Mouse (Mus musculus) macrophage (primary cell): ENCODE results near the gene Cyp4f13. TPM values are rescaled to one million over a fixed set of nuclear protein-coding genes. Genes with fewer than 3 reads are reported as not detected.

Source experiments
- H3K27ac ChIP-seq: fragments of 350-480 bp; formaldehyde crosslinking; 2 replicates; pipeline ENCODE4 v1.9.0; 2021
- H3K36me3 ChIP-seq: fragments of 350-480 bp; formaldehyde crosslinking; 2 replicates; pipeline ENCODE4 v1.9.0; 2021; ENCODE audit errors: inconsistent target
- H3K4me3 ChIP-seq: fragments of 350-480 bp; formaldehyde crosslinking; 2 replicates; pipeline ENCODE4 v1.9.0; 2021; ENCODE audit errors: inconsistent target
- H3K79me2 ChIP-seq: fragments of 350-480 bp; formaldehyde crosslinking; 2 replicates; pipeline ENCODE4 v1.9.0; 2021; ENCODE audit errors: inconsistent target
- WGBS: methylation state at CpG from one replicate; pipeline ENCODE4 v1.1.7; 2026; ENCODE audit warnings: inconsistent platforms; ENCODE audit not compliant: missing documents; 5-methylcytosine and 5-hydroxymethylcytosine counted together
- polyA plus RNA-seq: library from polyadenylated mRNA; stranded (reverse); fragments of 250-400 nt; gene quantifications from 3 replicates; pipeline ENCODE4 v1.2.4, GENCODE M21; 2018; ENCODE audit warnings: inconsistent platforms
- total RNA-seq, 78 experiments: library from RNA; depleted of rRNA; stranded (reverse); fragments of 250-400 nt; gene quantifications; 1 replicate in 9 of 78; 2 replicates in 24 of 78; 3 replicates in 43 of 78; 4 replicates in 2 of 78; pipeline ENCODE4 v1.2.4; 2018; ENCODE audit warnings: inconsistent platforms in 56 of 78

Gene Cyp4f13
- total RNA-seq (2018; cell fraction: chromatin; rRNA removed): 100 to 1,000 TPM in 18 of 26 experiments, 10 to 100 TPM in 8; 46.7 to 214 (median 134) TPM
- total RNA-seq (2018; cell fraction: cytosol; rRNA removed): 10 to 100 TPM; 18.8 to 38.3 (median 25.3) TPM
- 100 to 1,000 TPM in 10 of 26 experiments, 10 to 100 TPM in 16; 33.9 to 152 (median 84.6) TPM for total RNA-seq (2018; cell fraction: nucleus; rRNA removed)
- polyA plus RNA-seq: 18.9 to 23.1 TPM (median 21.1 TPM) in 3 replicates

DNA sequence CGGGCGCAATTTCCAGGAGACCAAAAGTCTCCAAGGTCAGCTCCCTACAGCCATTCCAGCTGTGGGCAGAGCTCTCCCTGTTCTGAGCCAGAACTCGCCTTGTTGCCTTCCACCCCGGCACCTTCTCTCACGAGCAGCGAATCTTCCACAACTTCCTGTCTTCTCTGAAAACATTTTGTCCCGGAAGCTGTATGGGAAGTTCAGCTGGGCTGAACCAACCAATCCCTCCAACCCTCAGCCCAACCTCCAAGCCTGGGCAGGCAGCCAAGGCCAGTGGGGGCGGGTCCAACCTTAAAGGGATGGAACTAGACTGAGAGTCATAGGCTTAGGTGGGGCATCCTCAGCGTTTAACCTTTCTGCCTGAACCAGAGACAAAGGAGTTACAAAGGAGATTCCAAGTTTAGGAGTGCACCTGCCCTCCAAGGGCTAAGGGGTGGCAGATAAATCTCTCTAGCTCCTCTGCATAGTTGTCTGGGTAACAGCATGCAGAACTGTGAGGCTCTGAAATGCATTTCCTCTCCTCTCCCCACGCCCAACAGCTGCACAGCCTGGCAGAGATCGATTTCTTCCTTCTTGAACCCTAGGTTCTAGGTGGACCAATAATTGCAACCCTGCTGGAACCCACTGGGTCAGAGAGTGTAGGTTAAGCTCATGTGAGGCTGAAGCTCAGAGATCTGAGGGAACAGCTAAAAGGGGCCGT is at the start of gene Cyp4f13:
Cyp4f13 (minus strand) TSS at position 188 of the 700 bp plus-strand sequence.
- peak within 1 kb of the TSS; percentile 75 for H3K27ac ChIP-seq
- peaks cover 14% of the 10 kb centered on the region; the same call in 1 of the 2 replicates for H3K79me2 ChIP-seq
- H3K4me3 ChIP-seq: peak within 1 kb of the TSS; percentile 94
- WGBS: 7% methylated on average over 12 of the region's 12 CpGs
- H3K36me3 ChIP-seq: no peaks in the 10 kb centered on the region

DNA sequence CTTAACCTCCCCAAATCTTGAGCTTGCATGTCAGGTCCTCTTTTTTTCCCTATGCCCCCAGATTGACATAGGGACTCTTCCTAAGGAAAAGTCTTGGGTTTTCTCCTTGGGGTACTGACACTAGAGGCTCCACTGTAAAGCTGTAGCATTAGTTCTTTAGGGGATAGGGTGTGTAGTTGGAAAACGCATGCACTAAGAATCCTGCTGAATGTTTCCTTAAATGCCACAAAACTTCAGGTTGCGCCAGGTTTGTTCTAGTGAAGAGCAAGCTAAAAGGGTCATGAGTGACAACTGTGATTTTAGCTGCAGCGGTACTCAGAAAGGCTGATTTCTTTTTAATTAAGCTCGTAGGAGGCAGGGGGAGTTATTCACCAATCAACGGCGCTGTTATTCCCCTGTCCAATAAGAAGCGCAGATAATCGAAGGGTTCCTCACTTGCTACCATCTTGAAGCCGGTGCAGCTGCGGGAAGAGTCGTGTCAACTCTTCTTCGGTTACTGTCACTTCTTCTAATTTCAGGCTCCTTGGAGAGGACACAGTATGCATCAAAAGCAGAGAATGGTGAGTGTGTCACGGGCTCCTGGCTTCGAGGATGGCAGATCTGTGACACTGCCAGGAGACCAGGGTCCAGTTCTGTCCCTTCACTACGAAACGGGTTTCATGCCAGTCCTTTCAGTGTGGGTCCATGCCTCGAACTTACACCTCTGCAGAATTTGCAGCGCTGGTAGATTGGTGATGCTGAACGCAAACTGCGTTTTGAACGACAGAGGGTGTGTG is 45.7 kb upstream of the Cyp4f13 start, which contains the start of gene Zfp952:
Zfp952 (plus strand) TSS at position 431 of the 776 bp plus-strand sequence.
- Histone ChIP-seq H3K79me2 (peaks cover 41% of the 10 kb centered on the region), H3K4me3 (peak within 1 kb of the TSS; percentile 95), H3K27ac (peak within 1 kb of the TSS; percentile 61), H3K36me3 (0 out of 2 replicates have a peak, but pooled peaks cover 7% of the 10 kb centered on the region)
- 2% methylated on average over 21 of the region's 21 CpGs for WGBS

DNA sequence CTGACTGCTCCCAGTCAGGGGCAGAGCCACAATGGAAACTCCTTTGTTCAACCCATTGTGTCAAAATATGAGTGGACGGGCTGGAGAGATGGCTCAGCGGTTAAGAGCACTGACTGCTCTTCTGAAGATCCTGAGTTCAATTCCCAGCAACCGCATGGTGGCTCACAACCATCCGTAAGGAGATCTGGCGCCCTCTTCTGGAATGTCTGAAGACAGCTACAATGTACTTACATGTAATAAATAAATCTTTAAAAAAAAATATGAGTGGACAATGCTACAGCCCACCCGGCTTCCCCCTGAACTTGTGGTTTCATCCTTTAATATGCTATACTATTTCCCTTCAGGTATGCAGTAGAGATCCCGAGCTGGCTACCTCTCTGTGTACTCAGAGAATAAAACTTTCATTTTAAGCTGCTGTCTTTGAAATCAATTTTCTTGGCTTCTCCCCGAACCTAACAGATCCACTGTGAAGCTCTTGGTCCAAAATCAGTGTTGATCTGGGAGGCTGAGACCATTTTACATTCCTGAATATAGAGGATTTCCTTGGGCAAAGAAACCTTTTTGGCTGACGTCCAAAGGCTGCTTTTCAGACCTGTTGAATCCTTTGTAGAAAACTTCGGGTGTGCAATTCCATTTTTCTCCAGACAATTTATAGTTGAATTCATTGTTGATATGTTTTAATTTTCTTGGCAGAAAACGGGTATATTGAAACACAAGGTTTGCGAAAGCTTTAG is 44.9 kb upstream of the Cyp4f13 start:
- WGBS: 67% methylated on average over 9 of the region's 12 CpGs
- Histone ChIP-seq H3K79me2 (peaks cover 40% of the 10 kb centered on the region), H3K27ac (no peak overlapping the region), H3K4me3 (peak overlapping the region; percentile 95; the same call in 1 of the 2 replicates), H3K36me3 (0 out of 2 replicates have a peak, but pooled peaks cover 7% of the 10 kb centered on the region)

DNA sequence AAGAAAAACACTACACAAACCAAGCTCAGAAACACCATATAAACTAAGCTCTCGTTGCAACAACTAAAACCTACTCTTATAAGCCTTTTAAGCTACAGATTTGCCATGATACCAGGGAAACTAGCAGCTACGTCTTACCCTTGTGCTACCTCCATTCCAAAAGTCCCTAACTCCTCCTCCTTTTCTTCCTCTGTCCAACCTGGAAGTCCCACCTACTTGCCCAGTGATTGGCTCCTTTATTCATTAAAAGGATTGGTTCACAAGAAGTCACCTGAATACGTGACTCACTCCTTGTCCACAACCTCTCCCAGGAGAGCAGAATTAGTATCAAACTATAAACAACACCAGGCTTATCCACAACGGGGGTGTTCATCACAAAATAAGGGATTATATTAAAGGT is 39.1 kb upstream of the Cyp4f13 start:
- Histone ChIP-seq H3K27ac (no peak overlapping the region), H3K79me2 (no peaks in the 10 kb centered on the region), H3K4me3 (no peak overlapping the region), H3K36me3 (no peaks in the 10 kb centered on the region)
- 80% methylated on average over 4 of the region's 4 CpGs for WGBS

DNA sequence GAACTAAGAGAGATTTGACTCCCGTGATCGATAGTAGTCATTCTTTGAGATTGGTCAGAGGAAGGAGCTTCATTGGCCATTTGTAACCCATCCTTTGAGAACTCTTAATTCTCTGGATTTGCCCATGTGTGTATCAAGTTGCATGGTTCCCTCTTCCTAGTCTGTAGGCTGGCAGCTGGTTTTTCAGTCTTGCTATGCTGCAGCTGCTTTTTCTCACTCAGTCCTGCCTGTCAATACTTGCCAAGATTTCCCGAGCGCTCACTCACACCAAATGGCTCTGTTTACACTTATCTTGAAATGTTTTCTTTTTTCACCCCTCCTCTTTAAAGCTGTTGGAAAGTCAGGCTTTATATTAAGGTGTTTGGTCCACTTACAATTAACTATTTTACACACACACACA is 34.2 kb upstream of the Cyp4f13 start:
- Histone ChIP-seq H3K36me3 (peaks cover 36% of the 10 kb centered on the region), H3K4me3 (no peak overlapping the region), H3K27ac (no peak overlapping the region), H3K79me2 (peaks cover 10% of the 10 kb centered on the region; the same call in 1 of the 2 replicates)
- 94% methylated on average over 4 of the region's 4 CpGs for WGBS

DNA sequence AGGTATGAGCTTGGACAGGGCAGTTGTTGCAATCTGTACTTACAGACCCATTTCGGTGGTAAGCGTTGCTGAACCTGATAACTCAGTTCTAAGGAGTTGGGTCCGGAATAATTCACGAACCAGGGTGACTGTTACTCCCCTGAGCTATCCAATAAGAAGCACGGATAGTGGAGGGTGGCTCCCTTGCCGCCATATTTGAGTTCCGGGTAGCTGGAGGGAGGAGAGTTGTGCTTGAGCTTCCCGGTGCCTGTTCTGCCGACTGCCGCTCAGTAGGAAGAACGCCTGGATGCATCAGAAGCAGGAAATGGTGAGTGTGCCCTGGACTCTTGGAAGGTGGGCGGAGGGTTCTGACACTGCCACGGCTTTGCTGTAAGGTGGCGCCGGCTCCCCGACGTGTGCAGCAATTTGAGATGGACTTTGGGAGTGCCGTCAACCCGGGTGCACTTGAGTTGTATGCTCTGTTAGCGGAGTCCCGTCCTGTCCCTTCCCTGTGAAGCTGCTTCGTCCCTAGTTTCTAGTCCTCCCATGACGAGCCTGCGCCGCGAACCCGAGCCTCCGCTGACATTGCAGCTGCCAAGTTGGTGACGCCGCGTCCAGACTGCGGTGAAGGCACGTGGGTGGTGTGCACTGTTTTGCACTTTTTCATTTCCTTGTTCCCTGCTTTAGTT is 18.6 kb upstream of the Cyp4f13 start, which contains the start of gene Zfp472:
Zfp472 (plus strand) TSS at position 192 of the 668 bp plus-strand sequence.
- peaks cover 46% of the 10 kb centered on the region for H3K79me2 ChIP-seq
- WGBS: under 1% methylated on average over 29 of the region's 33 CpGs

DNA sequence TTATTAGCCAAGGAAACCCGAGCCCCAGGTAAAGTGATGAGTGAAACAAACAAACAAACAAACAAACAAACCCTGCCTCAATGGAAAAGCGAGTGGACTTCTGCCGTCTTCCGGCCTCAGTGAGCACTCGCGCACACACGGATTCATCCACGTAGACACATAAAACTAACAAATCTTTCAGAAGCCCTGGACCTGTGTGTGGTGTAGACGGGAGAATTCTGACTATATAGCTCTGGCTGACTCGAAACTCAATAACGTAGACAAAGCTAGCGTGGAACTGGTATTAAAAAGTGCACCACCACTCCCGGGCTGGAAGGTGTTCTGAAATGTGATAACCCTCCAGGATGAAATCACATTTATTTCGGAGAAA is 18.0 kb upstream of the Cyp4f13 start:
- H3K4me3 ChIP-seq: peak overlapping the region; percentile 92
- peak overlapping the region; percentile 89 for H3K27ac ChIP-seq
- under 1% methylated on average over 14 of the region's 14 CpGs for WGBS
- H3K36me3 ChIP-seq: no peaks in the 10 kb centered on the region
- H3K79me2 ChIP-seq: peaks cover 40% of the 10 kb centered on the region

More for the DNA sequence above, 18.6 kb upstream of the Cyp4f13 start, which contains the start of gene Zfp472:
- H3K36me3 ChIP-seq: no peaks in the 10 kb centered on the region
- H3K27ac ChIP-seq: peak within 1 kb of the TSS; percentile 89
- peak within 1 kb of the TSS; percentile 92 for H3K4me3 ChIP-seq

DNA sequence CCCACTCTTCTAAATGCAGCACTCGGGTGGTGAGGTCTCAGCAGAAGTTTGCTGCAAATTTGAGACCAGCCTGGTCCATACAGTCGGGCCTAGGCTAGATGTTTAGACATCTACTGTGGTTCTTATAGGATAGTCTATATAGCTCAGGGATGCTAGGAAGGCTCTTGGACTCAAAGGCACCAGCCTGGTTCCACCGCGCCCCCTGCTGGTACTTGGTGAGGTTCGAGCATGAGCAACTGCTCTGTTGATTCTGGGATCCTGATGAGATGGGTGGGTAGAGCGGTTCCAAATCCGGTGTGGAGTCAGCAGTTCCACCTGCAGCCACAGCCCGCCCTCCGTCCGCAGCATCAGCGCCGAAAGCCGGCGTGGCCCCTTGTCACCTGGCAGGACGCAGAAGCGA is 4.2 kb upstream of the Cyp4f13 start:
- Histone ChIP-seq H3K36me3 (no peaks in the 10 kb centered on the region), H3K79me2 (peaks cover 7% of the 10 kb centered on the region; the same call in 1 of the 2 replicates), H3K27ac (no peak overlapping the region), H3K4me3 (no peak overlapping the region)
- 27% methylated on average over 16 of the region's 16 CpGs for WGBS

DNA sequence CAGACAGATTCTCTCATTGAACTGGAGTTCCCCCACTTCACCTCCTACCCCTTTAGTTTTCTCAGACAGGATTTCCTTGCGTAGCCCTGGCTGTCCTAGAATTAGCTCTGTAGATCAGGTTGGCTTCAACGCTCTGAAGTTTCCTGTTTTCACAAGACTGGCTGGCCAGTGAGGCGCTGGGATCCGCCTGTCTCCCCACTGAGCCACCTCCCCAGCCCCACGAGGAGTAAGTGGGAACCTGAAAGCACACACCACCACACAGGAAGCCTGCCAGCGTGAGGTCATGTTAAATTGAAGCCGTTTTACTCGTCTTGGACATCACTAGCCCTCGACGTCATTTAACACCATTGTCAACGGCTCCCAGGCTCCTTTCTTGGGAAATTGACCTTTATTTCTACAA is 3.8 kb upstream of the Cyp4f13 start:
- Histone ChIP-seq H3K36me3 (no peaks in the 10 kb centered on the region), H3K79me2 (peaks cover 12% of the 10 kb centered on the region; the same call in 1 of the 2 replicates), H3K4me3 (no peak overlapping the region), H3K27ac (no peak overlapping the region)
- 35% methylated on average over 11 of the region's 11 CpGs for WGBS

DNA sequence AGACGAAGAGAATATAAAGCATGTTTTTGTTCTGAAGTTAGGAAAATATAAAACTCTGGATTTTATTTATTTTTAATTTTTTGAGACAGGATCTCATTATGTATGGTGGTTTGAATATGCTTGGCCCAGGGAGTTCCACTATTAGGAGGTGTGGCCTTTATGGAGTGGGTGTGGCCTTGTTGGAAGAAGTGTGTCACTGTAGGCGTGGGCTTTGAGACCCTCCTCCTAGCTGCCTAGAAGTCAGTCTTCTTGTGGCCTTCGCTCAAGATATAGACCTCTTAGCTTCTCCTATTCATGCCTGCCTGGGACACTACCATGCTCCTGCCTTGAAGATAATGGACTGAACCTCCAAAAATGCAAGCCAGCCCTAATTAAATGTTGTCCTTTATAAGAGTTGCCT is 2.9 kb upstream of the Cyp4f13 start:
- Histone ChIP-seq H3K36me3 (no peaks in the 10 kb centered on the region), H3K4me3 (no peak overlapping the region), H3K79me2 (peaks cover 14% of the 10 kb centered on the region; the same call in 1 of the 2 replicates), H3K27ac (no peak overlapping the region)
- 84% methylated on average over 3 of the region's 3 CpGs for WGBS

DNA sequence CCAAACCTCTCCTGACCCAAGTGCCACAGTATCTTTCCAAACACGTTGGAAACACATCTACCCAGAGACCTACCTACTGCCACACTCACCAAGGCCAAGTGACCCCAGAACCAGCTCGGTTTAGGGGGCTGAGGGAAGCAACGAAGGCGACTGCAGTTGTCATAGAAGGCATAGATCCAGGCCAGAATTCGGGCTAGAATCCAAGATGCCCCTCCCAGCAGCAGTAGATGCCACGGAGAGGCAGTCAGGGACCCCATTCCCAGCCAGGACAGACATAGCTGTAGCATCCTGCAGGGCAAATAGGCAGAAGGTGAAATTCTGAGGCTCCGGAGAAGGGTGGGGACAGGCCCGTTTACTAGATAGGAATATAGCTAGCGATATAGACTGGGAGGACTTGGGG is 486 bp downstream of the Cyp4f13 start:
- 8% methylated on average over 9 of the region's 9 CpGs for WGBS
- H3K79me2 ChIP-seq: peaks cover 14% of the 10 kb centered on the region; the same call in 1 of the 2 replicates
- H3K27ac ChIP-seq: peak overlapping the region; percentile 75
- H3K4me3 ChIP-seq: peak overlapping the region; percentile 94
- no peaks in the 10 kb centered on the region for H3K36me3 ChIP-seq

DNA sequence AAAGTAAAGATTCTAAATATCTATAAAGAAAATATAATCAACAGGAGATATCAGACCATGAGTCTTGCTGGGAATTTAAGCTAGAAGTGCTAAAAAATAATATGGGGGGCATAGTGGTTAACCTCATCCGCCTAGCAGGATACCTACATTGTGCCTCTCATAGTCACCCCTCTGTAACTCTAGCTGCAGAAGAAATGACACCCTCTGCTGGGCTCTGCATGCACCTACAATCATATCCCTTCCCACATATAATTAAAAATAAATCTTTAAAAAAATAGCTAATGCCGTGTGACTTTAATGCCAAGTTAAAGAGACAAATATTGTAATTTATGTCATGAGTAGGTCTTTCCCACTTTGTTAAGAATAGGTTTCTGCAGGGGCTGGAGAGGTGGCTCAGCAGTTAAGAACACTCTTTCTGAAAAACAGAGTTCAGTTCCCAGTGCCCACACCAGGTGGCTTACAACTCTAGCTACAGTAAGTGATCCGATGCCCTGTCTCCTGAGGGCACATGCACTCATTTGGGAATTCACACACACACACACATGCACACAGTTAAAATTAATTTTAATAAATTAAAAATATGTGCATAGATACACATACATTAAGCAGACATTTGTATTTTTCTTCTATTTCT is 2.7 kb downstream of the Cyp4f13 start:
- WGBS: 70% methylated on average over 3 of the region's 3 CpGs
- Histone ChIP-seq H3K27ac (no peak overlapping the region), H3K4me3 (no peak overlapping the region), H3K79me2 (peaks cover 14% of the 10 kb centered on the region; the same call in 1 of the 2 replicates), H3K36me3 (no peaks in the 10 kb centered on the region)

DNA sequence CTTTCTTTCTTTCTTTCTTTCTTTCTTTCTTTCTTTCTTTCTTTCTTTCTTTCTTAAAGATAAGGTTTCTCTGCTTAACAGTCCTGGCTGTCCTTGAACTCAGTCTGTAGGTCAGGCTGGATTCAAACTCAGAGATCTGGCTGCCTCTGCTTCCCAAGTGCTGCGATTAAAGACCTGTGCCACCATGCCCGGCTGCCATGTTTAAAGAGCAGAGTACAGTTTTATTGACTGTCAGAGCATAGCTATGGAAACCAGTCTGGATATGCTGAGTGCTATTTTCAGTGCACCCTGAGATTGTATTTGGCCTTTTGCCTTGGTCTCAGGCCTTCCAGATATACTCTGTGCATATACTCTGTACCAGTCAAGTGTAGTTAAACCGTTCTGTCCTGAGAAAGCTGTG is 3.5 kb downstream of the Cyp4f13 start:
- Histone ChIP-seq H3K4me3 (no peak overlapping the region), H3K27ac (no peak overlapping the region), H3K79me2 (peaks cover 14% of the 10 kb centered on the region; the same call in 1 of the 2 replicates), H3K36me3 (no peaks in the 10 kb centered on the region)
- 98% methylated on average over 3 of the region's 3 CpGs for WGBS
